In genomic region chr10:40128497-40128896, GRCm38 (mm10) we compare ENCODE assay signal across 10 mouse cellular contexts. TPM values are rescaled to one million over a fixed set of nuclear protein-coding genes. Genes with fewer than 3 reads are reported as not detected.
DNase-seq lines count a peak whose midpoint lies in the region; ATAC-seq and TF ChIP-seq lines count a peak whose summit lies in the region.
"Had no signal": no experiment of that assay in that cellular context is flagged by ENCODE, and none has a peak within 500 bp of the region (broad histone marks: within the 10 kb centered on the region; RNA-seq: fewer than 3 reads in every experiment).

No protein-coding gene starts in this region.

- peak; percentile 17 to 45 for DNase-seq in heart, adult 18-20 months
- DNase-seq in 416B (ENCODE audit: low read depth): peak; percentile 94
- no peak for DNase-seq in liver, embryonic 13.5 days
- no peak for DNase-seq in adrenal gland, postnatal 14 days
- no peak for DNase-seq in T-cell, adult 2 months (ENCODE audit: low spot score)
- DNase-seq in thymus, postnatal 0 days (ENCODE audit: low spot score): no peak
- DNase-seq: adrenal gland, postnatal 36 days had no signal

- H3K27ac ChIP-seq in heart, embryonic 12.5 days (ENCODE audit: poor library complexity, severe bottlenecking): no peak overlapping the region
- peak overlapping the region; percentile 88 for H3K27ac ChIP-seq in bone marrow macrophage, adult 2 months (ENCODE audit: insufficient read depth, low read depth, low read length)
- peak overlapping the region; percentile 99 for H3K27ac ChIP-seq in liver, embryonic 13.5 days

- H3K4me1 ChIP-seq in heart, embryonic 12.5 days (replicated peaks): peaks cover 37% of the 10 kb centered on the region
- H3K4me1 ChIP-seq in bone marrow macrophage, adult 2 months (ENCODE audit: control insufficient read depth, insufficient read depth, low read length): peaks cover 53% of the 10 kb centered on the region
- peaks cover 97% of the 10 kb centered on the region for H3K4me1 ChIP-seq in liver, embryonic 13.5 days (replicated peaks)

- no peak for TF ChIP-seq POLR2A in bone marrow macrophage, adult 2 months (IDR thresholded peaks at IDR 0.05; ENCODE audit: borderline replicate concordance, low read depth, low read length)

- H3K4me3 ChIP-seq in heart, embryonic 12.5 days: no peak overlapping the region
- peak overlapping the region; percentile 51 for H3K4me3 ChIP-seq in bone marrow macrophage, adult 2 months (ENCODE audit: insufficient read depth, low read length)
- H3K4me3 ChIP-seq in liver, embryonic 13.5 days (replicated peaks): no peak overlapping the region
- H3K4me3 ChIP-seq: myocyte had no signal

- H3K9me3 ChIP-seq in heart, embryonic 12.5 days (replicated peaks): no peaks in the 10 kb centered on the region
- no peaks in the 10 kb centered on the region for H3K9me3 ChIP-seq in liver, embryonic 13.5 days (replicated peaks)

- WGBS in heart, embryonic 12.5 days: 75% methylated on average over 7 of the region's 7 CpGs
- 57% methylated on average over 7 of the region's 7 CpGs for WGBS in liver, embryonic 13.5 days (ENCODE audit: insufficient replicate concordance)

- no peak for ATAC-seq in heart, embryonic 12.5 days (ENCODE audit: insufficient number of reproducible peaks, low FRiP score)
- ATAC-seq in liver, embryonic 13.5 days (ENCODE audit: low read depth): no peak

- H3K4me2 ChIP-seq in heart, embryonic 12.5 days: no peak overlapping the region
- H3K4me2 ChIP-seq in liver, embryonic 13.5 days: peak overlapping the region; percentile 4

- no peak overlapping the region for H3K9ac ChIP-seq in heart, embryonic 12.5 days
- peak overlapping the region; percentile 47; the same call in 1 of the 2 replicates for H3K9ac ChIP-seq in liver, embryonic 13.5 days

- H3K27me3 ChIP-seq in heart, embryonic 12.5 days (replicated peaks): no peaks in the 10 kb centered on the region
- no peaks in the 10 kb centered on the region for H3K27me3 ChIP-seq in liver, embryonic 13.5 days

- H3K36me3 ChIP-seq in heart, embryonic 12.5 days: no peaks in the 10 kb centered on the region
- H3K36me3 ChIP-seq in liver, embryonic 13.5 days: peaks cover 40% of the 10 kb centered on the region

- no peak for TF ChIP-seq CTCF in bone marrow macrophage, adult 2 months (IDR thresholded peaks at IDR 0.05; ENCODE audit: low read depth, low read length)

RNA-seq across cellular contexts. Expression of gene Slc16a10, which starts 13.6 kb away (rescaled TPM):
- 10 to 100 TPM; 18.8 to 21.7 TPM for total RNA-seq in heart, adult 18-20 months (2021)
- 22.1 and 22.5 TPM in 2 replicates for polyA plus RNA-seq in heart, embryonic 12.5 days (2016; fragmentation: Nextera tagmentation; extraction: Ambion mirVana)
- polyA plus RNA-seq in bone marrow macrophage, adult 2 months (2012; ENCODE audit: insufficient read depth, insufficient read length, missing spikeins): 59.0 and 61.3 TPM in 2 replicates
- polyA plus RNA-seq in liver, embryonic 13.5 days (2015; fragmentation: Nextera tagmentation; extraction: Ambion mirVana): 75.1 and 80.8 TPM in 2 replicates
- 24.6 and 29.7 TPM in 2 replicates for total RNA-seq in adrenal gland, postnatal 14 days (2021)
- 26.5 and 31.2 TPM in 2 replicates for polyA plus RNA-seq in thymus, postnatal 0 days (2015; fragmentation: Nextera tagmentation; extraction: Ambion mirVana)

Comparison
In these comparisons a context has a peak if more than half of its experiments do, and no peak if none do; other contexts are left out.
1. DNase-seq: peak in heart, adult 18-20 months (2 of 2) and 416B (single experiment); none in liver, embryonic 13.5 days (single experiment), adrenal gland, postnatal 14 days (single experiment), T-cell, adult 2 months (single experiment) and thymus, postnatal 0 days (single experiment).